Mouse (Mus musculus) heart, embryonic 14.5 days (tissue): ENCODE results near the gene Arid5a. TPM values are rescaled to one million over a fixed set of nuclear protein-coding genes. Genes with fewer than 3 reads are reported as not detected.

ENCODE experiments used
- ATAC-seq: fragments of 200-750 bp; cut with Nextera tagmentation; 2 replicates; pipeline ENCODE4 v1.8.0; 2017; ENCODE audit warnings: low read depth, moderate TSS enrichment; ENCODE audit not compliant: insufficient number of reproducible peaks, insufficient read depth, low FRiP score
- H3K27ac ChIP-seq, 2 experiments: fragments of 200-500 bp in 1 of 2; fragments of 300-500 bp in 1 of 2; sonication (generic) in 1 of 2; replicated peaks in 1 of 2; 2 replicates each; pipeline ENCODE4 v1.5.1; 2012 to 2014; ENCODE audit warnings: low read depth in 2 of 2, low read length in 2 of 2, control low read depth in 1 of 2, mild to moderate bottlenecking in 1 of 2, mixed read lengths in 1 of 2; ENCODE audit not compliant: control insufficient read depth in 1 of 2, insufficient read depth in 1 of 2
- H3K27me3 ChIP-seq: fragments of 300-500 bp; sonication (generic); 2 replicates; pipeline ENCODE4 v1.6.1; 2014; ENCODE audit warnings: mild to moderate bottlenecking, low read length, control low read depth; ENCODE audit not compliant: control insufficient read depth, insufficient read depth
- H3K36me3 ChIP-seq: fragments of 300-500 bp; sonication (generic); 2 replicates; pipeline ENCODE4 v1.6.1; 2014; ENCODE audit warnings: mild to moderate bottlenecking, control low read depth, low read length, mixed read lengths; ENCODE audit not compliant: control insufficient read depth, insufficient read depth
- H3K4me1 ChIP-seq, 2 experiments: fragments of 200-500 bp in 1 of 2; fragments of 300-500 bp in 1 of 2; sonication (generic) in 1 of 2; 2 replicates each; pipeline ENCODE4 v1.6.1; 2012 to 2014; ENCODE audit warnings: low read length in 2 of 2, control low read depth in 1 of 2, mixed read lengths in 1 of 2; ENCODE audit not compliant: control insufficient read depth in 2 of 2, insufficient read depth in 2 of 2
- H3K4me2 ChIP-seq: fragments of 300-500 bp; sonication (generic); 2 replicates; pipeline ENCODE4 v1.6.1; 2014; ENCODE audit warnings: mild to moderate bottlenecking, low read length
- H3K4me3 ChIP-seq, 2 experiments: fragments of 200-500 bp in 1 of 2; fragments of 300-500 bp in 1 of 2; sonication (generic) in 1 of 2; 2 replicates each; pipeline ENCODE4 v1.5.1; 2012 to 2014; ENCODE audit warnings: low read length in 2 of 2, mild to moderate bottlenecking in 2 of 2, control low read depth in 1 of 2, low read depth in 1 of 2, moderate library complexity in 1 of 2; ENCODE audit not compliant: control insufficient read depth in 1 of 2, insufficient read depth in 1 of 2
- H3K9ac ChIP-seq: fragments of 300-500 bp; sonication (generic); 2 replicates; pipeline ENCODE4 v1.6.1; 2014; ENCODE audit warnings: mild to moderate bottlenecking, low read length
- H3K9me3 ChIP-seq: fragments of 300-500 bp; sonication (generic); 2 replicates; pipeline ENCODE4 v1.6.1; 2016; ENCODE audit warnings: low read length, control low read depth; ENCODE audit not compliant: control insufficient read depth
- WGBS: fragments of 180-500 bp; shearing (Covaris S2); extraction: QIAGEN DNeasy Blood & Tissue Kit; methylation state at CpG from one replicate; pipeline ENCODE4 v1.1.7; 2014; 5-methylcytosine and 5-hydroxymethylcytosine counted together
- polyA plus RNA-seq: library from polyadenylated mRNA; unstranded; fragments of >200 nt; fragmentation: Nextera tagmentation; extraction: Ambion mirVana; gene quantifications from 2 replicates; pipeline ENCODE4 v1.2.1, GENCODE M21; 2014

Gene Arid5a
- polyA plus RNA-seq, 1 experiment from 2014 or later = 10.3 TPM

DNA sequence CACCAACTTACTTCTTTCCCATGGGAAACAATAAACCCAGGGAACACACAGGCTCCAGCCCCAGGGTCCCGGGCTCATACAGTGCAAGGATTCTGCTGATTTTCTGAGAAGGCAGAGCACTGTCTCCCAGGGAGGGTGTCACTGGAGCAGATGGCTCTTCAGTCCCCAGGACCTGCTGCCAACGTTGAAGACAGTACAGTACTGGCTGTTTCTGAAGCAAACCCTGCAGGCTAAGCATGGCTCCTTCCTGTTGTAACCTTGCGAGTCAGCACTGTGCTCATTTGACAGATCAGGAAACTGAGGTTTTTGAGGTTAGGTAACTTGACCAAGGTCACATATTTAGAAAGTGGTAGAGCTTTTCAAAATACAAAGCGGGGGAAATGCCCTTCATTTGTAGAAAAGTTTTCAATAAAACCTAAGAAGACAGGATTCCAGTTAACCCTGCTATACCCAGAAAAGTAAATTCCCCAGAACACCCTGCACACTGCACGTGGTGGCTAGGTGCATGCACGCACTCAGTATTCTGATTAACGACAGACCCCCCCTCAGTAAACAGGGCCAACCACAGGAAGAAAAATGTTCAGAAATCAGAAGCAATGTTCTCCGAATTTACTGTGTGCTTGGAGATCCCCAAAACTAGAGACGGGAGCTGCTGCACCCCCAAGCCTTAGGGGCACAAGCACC, 10.9 kb upstream of the Arid5a start:
- no peaks in the 10 kb centered on the region for H3K4me1 ChIP-seq
- 71% methylated on average over 9 of the region's 9 CpGs for WGBS
- ATAC-seq = no peak
- H3K4me3 ChIP-seq = no peak overlapping the region
- peaks cover 23% of the 10 kb centered on the region for H3K27me3 ChIP-seq
- no peaks in the 10 kb centered on the region for H3K9me3 ChIP-seq
- H3K36me3 ChIP-seq = no peaks in the 10 kb centered on the region
- no peak overlapping the region for H3K4me2 ChIP-seq
- H3K27ac ChIP-seq = no peak overlapping the region
- H3K9ac ChIP-seq = no peak overlapping the region

DNA sequence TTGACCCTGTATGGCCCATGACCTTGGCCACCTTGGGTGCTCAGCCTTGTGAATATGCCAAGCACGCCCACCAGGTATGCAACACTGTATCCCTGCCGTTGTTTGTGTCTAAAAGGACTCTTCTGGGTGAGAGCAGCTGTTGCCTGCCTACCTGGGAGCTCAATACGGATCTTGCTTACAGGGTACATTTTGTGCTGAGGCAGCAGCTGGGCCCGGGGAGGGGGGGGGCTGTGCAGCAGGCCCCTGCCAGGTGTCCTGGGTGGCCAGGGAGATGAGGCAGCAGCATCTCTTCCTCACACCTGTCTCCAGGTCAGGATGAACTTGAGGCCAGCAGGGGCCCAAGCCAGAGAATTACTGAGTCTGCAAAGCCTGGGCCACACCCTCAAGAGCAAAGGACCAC, 9.4 kb upstream of the Arid5a start:
- H3K27me3 ChIP-seq = peaks cover 23% of the 10 kb centered on the region
- no peaks in the 10 kb centered on the region for H3K9me3 ChIP-seq
- H3K36me3 ChIP-seq = no peaks in the 10 kb centered on the region
- H3K4me3 ChIP-seq = no peak overlapping the region
- H3K27ac ChIP-seq = no peak overlapping the region
- H3K4me2 ChIP-seq = no peak overlapping the region
- peaks cover 4 to 9% of the 10 kb centered on the region in 2 experiments; a peak in 2 of 4 replicates for H3K4me1 ChIP-seq
- ATAC-seq = no peak
- no peak overlapping the region for H3K9ac ChIP-seq
- 72% methylated on average over 4 of the region's 4 CpGs for WGBS

DNA sequence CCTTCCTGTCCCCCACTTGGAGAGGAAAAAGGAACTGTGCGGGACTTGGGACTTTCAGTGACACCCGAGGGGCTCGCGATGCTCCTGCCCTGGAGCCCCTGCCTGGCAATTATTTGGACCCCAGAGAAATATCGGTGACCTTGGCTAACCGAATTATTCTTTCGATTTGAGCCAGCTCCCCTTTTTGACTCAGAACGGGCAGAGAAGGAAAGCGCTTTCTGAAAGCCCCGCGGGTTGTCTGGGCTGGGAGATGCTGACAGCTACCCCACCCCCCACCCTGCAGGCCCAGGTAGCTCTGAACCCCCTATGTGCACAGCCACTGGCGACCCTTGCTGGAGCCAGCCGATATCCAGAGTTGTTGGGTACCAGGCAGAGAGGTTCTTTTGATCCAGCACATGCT, 8.4 kb upstream of the Arid5a start:
- Histone ChIP-seq H3K36me3 (no peaks in the 10 kb centered on the region), H3K4me3 (no peak overlapping the region), H3K4me2 (no peak overlapping the region), H3K27me3 (peaks cover 23% of the 10 kb centered on the region), H3K9me3 (no peaks in the 10 kb centered on the region), H3K9ac (0 out of 2 replicates have a peak overlapping the region, but pooled peaks have one; percentile 17), H3K27ac (no peak overlapping the region), H3K4me1 (peaks cover 7 to 16% of the 10 kb centered on the region in 2 experiments)
- ATAC-seq = no peak
- 29% methylated on average over 13 of the region's 13 CpGs for WGBS

DNA sequence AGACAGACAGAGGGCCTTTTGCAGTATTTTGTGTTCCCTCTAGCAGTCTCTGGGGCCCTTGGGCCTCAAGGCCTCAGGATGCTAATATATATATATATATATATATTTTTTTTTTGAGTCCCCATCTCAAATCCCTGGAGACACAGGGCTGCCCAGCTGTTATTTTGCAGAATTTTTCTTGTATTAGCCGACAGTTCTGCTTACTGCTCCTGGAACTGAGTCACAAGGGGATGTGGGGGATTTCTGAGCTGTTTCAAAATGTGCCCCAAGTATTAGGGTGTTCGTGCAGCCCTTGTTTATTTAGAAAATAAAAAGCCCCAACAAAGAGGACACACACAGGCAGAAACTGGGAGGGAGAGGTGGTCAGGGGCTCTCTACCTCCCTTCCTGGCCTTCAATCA, 7.9 kb upstream of the Arid5a start:
- Histone ChIP-seq H3K27me3 (peaks cover 23% of the 10 kb centered on the region), H3K4me3 (no peak overlapping the region)

DNA sequence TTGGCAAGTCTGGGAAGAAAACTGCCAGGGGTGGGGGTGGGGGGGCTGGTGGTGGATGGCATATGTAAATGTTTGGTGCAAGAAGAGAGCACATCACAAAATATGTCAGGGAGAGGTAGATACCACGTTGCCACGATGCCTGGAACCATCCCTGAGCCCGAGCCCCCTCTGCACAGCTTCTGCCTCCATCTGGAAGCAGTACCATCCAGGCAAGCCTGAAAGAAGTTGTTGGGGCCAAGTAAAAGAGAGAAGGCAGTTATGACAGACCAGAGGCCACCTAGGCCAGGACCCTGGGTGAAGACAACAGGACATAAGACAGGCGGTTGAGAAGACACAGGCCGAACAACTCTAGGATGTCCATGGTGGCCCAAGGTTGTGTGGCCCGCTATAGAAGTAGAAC, 7.0 kb upstream of the Arid5a start:
- H3K4me1 ChIP-seq = peaks cover 15 to 27% of the 10 kb centered on the region in 2 experiments
- H3K4me2 ChIP-seq = no peak overlapping the region
- H3K36me3 ChIP-seq = no peaks in the 10 kb centered on the region
- no peak overlapping the region for H3K9ac ChIP-seq
- peaks cover 23% of the 10 kb centered on the region for H3K27me3 ChIP-seq
- ATAC-seq = no peak
- 83% methylated on average over 6 of the region's 6 CpGs for WGBS
- no peak overlapping the region for H3K27ac ChIP-seq
- H3K9me3 ChIP-seq = no peaks in the 10 kb centered on the region
- H3K4me3 ChIP-seq = no peak overlapping the region

More for the DNA sequence above, 7.9 kb upstream of the Arid5a start:
- Histone ChIP-seq H3K4me2 (no peak overlapping the region), H3K36me3 (no peaks in the 10 kb centered on the region), H3K9ac (no peak overlapping the region), H3K9me3 (no peaks in the 10 kb centered on the region), H3K27ac (no peak overlapping the region), H3K4me1 (peaks cover 11 to 22% of the 10 kb centered on the region in 2 experiments)
- no peak for ATAC-seq
- WGBS = 73% methylated on average over 2 of the region's 2 CpGs

DNA sequence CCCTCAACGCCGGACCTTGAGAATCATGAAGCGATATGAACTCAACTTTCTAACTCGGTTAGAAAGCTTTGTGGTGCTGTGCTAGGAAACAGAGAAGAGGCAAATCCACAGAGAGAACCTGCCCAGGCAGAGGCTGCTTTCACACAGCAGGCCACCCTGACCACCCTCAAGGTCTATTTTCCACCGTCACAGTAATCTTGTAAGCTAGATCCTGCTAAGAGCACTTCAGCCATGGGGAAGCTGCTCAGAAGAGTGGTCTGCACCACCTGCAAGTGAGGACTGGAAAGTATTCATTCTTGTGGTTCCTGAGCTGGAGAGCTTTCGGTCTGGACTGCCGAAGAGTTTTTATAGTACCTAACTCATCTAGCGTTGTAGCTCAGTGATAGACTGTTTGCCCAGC, 5.3 kb upstream of the Arid5a start:
- H3K27me3 ChIP-seq = peaks cover 23% of the 10 kb centered on the region
- 63% methylated on average over 8 of the region's 8 CpGs for WGBS

DNA sequence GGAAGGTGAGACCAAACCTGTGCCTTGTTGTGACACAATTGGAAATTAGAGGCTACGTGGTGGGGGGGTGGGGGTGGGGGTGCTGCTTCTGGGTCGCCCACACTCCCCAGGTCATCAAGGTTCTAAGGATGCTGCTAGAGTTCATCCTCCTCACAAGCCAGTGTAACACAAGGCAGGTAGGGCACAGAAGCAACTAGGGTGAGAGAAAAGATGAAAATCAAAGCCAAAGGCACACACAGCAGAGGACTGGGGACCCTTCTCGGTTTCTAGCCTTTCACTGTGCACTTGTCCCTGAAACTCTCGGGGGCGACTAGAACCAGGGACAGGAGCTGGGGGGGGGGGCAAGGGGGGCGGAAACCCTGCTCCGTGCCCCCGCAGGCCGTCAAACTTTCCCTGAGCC, 4.6 kb upstream of the Arid5a start:
- H3K4me3 ChIP-seq = peak overlapping the region; percentile 29 to 35
- no peaks in the 10 kb centered on the region for H3K36me3 ChIP-seq
- peak overlapping the region; percentile 69 for H3K4me2 ChIP-seq
- no peak for ATAC-seq
- H3K4me1 ChIP-seq = peaks cover 17 to 31% of the 10 kb centered on the region in 2 experiments
- WGBS = 11% methylated on average over 9 of the region's 9 CpGs
- H3K27ac ChIP-seq = peak overlapping the region; percentile 69 to 80
- H3K9me3 ChIP-seq = no peaks in the 10 kb centered on the region
- H3K9ac ChIP-seq = peak overlapping the region; percentile 71
- peaks cover 19% of the 10 kb centered on the region for H3K27me3 ChIP-seq

More for the DNA sequence above, 5.3 kb upstream of the Arid5a start:
- Histone ChIP-seq H3K9ac (no peak overlapping the region), H3K36me3 (no peaks in the 10 kb centered on the region), H3K4me2 (no peak overlapping the region), H3K9me3 (no peaks in the 10 kb centered on the region), H3K4me3 (no peak overlapping the region), H3K27ac (no peak overlapping the region), H3K4me1 (peaks cover 17 to 30% of the 10 kb centered on the region in 2 experiments)
- ATAC-seq = no peak
